Mouse (Mus musculus) ES-Bruce4 (cell line): ENCODE results near the gene Hesx1. TPM values are rescaled to one million over a fixed set of nuclear protein-coding genes. Genes with fewer than 3 reads are reported as not detected.
A peak's percentile ranks its signal among the peaks of the same experiment; 100 is the strongest.

ENCODE experiments used
- H3K27ac ChIP-seq: 2 replicates; pipeline ENCODE4 v1.5.1; 2012; ENCODE audit warnings: low read length, inconsistent platforms; ENCODE audit not compliant: insufficient read depth
- H3K27me3 ChIP-seq: 2 replicates; pipeline ENCODE4 v1.6.1; 2012; ENCODE audit warnings: mild to moderate bottlenecking, low read length, inconsistent platforms; ENCODE audit not compliant: control insufficient read depth, poor library complexity, insufficient read depth, severe bottlenecking
- H3K36me3 ChIP-seq: 2 replicates; pipeline ENCODE4 v1.6.1; 2012; ENCODE audit warnings: inconsistent platforms, mild to moderate bottlenecking, low read length, moderate library complexity; ENCODE audit not compliant: control insufficient read depth, poor library complexity, insufficient read depth, severe bottlenecking
- H3K4me1 ChIP-seq: one replicate; pipeline ENCODE4 v1.8.1; 2011; ENCODE audit warnings: low read length; ENCODE audit not compliant: control insufficient read depth, insufficient read depth
- H3K4me3 ChIP-seq: 2 replicates; pipeline ENCODE4 v1.5.1; 2011; ENCODE audit warnings: low read depth, mild to moderate bottlenecking, low read length
- H3K9ac ChIP-seq: 2 replicates; pipeline ENCODE4 v1.6.1; 2012; ENCODE audit warnings: low read depth, mild to moderate bottlenecking, inconsistent platforms; ENCODE audit not compliant: poor library complexity, severe bottlenecking
- H3K9me3 ChIP-seq: replicated peaks from 2 replicates; pipeline ENCODE4 v1.6.1; 2012; ENCODE audit warnings: mild to moderate bottlenecking, low read length, inconsistent platforms; ENCODE audit not compliant: control insufficient read depth, poor library complexity, insufficient read depth, severe bottlenecking
- CTCF ChIP-seq: IDR thresholded peaks from one replicate; pipeline ENCODE4 v1.8.1; 2011; ENCODE audit warnings: low read depth, low read length
- EP300 ChIP-seq: IDR thresholded peaks from 2 replicates; pipeline ENCODE4 v1.6.1; 2011; ENCODE audit warnings: low read depth, low read length; ENCODE audit not compliant: insufficient read depth
- POLR2A ChIP-seq: IDR thresholded peaks from one replicate; pipeline ENCODE4 v1.8.1; 2011; ENCODE audit warnings: low read length; ENCODE audit not compliant: insufficient read depth
- polyA plus RNA-seq: library from polyadenylated mRNA; stranded (reverse); fragments of >200 nt; gene quantifications from 2 replicates; pipeline ENCODE4 v1.2.4, GENCODE M21; 2011; ENCODE audit warnings: low read depth; ENCODE audit not compliant: missing spikeins, insufficient read depth, insufficient read length

Gene Hesx1
- polyA plus RNA-seq, 1 experiment, result 3.7 TPM

GRCm38 (mm10) chr14:26996257-26996656, 2.0 kb downstream of the Hesx1 start:
- H3K27me3 ChIP-seq, result no peaks in the 10 kb centered on the region
- no peak overlapping the region for H3K4me3 ChIP-seq
- TF ChIP-seq CTCF (no peak), POLR2A (no peak), EP300 (no peak)

GRCm38 (mm10) chr14:27000386-27000785, 6.2 kb downstream of the Hesx1 start:
- no peak overlapping the region for H3K27ac ChIP-seq
- no peak overlapping the region for H3K9ac ChIP-seq
- peaks cover 1% of the 10 kb centered on the region for H3K4me1 ChIP-seq
- no peaks in the 10 kb centered on the region for H3K27me3 ChIP-seq
- TF ChIP-seq EP300, result peak; percentile 89
- TF ChIP-seq CTCF, result no peak
- TF ChIP-seq POLR2A, result no peak
- no peaks in the 10 kb centered on the region for H3K36me3 ChIP-seq
- H3K4me3 ChIP-seq, result peak overlapping the region; percentile 21; the same call in 1 of the 2 replicates
- no peaks in the 10 kb centered on the region for H3K9me3 ChIP-seq

More at GRCm38 (mm10) chr14:26996257-26996656, 2.0 kb downstream of the Hesx1 start:
- Histone ChIP-seq H3K27ac (no peak overlapping the region), H3K9ac (no peak overlapping the region), H3K9me3 (no peaks in the 10 kb centered on the region), H3K4me1 (peaks cover 1% of the 10 kb centered on the region), H3K36me3 (no peaks in the 10 kb centered on the region)

GRCm38 (mm10) chr14:27004906-27005305, 10.7 kb downstream of the Hesx1 start:
- H3K9me3 ChIP-seq, result no peaks in the 10 kb centered on the region
- H3K36me3 ChIP-seq, result no peaks in the 10 kb centered on the region
- H3K27ac ChIP-seq, result no peak overlapping the region
- no peak overlapping the region for H3K9ac ChIP-seq
- no peaks in the 10 kb centered on the region for H3K27me3 ChIP-seq
- no peak overlapping the region for H3K4me3 ChIP-seq
- TF ChIP-seq POLR2A, result no peak
- no peak for TF ChIP-seq EP300
- TF ChIP-seq CTCF, result no peak
- peaks cover 3% of the 10 kb centered on the region for H3K4me1 ChIP-seq

- TF ChIP-seq POLR2A, result no peak
- Histone ChIP-seq H3K9ac (no peak overlapping the region), H3K27me3 (no peaks in the 10 kb centered on the region), H3K9me3 (no peaks in the 10 kb centered on the region), H3K4me3 (no peak overlapping the region), H3K27ac (no peak overlapping the region), H3K4me1 (peaks cover 3% of the 10 kb centered on the region), H3K36me3 (no peaks in the 10 kb centered on the region)
These were observed 11.7 kb downstream of the Hesx1 start for GRCm38 (mm10) chr14:27005937-27006336.

- Histone ChIP-seq H3K4me3 (no peak overlapping the region), H3K4me1 (no peaks in the 10 kb centered on the region), H3K27ac (no peak overlapping the region), H3K27me3 (no peaks in the 10 kb centered on the region), H3K9me3 (no peaks in the 10 kb centered on the region), H3K9ac (no peak overlapping the region), H3K36me3 (no peaks in the 10 kb centered on the region)
- TF ChIP-seq EP300 (no peak), POLR2A (no peak), CTCF (no peak)
These were observed 17.3 kb downstream of the Hesx1 start for GRCm38 (mm10) chr14:27011561-27011960.

GRCm38 (mm10) chr14:27013658-27014057, 19.4 kb downstream of the Hesx1 start:
- Histone ChIP-seq H3K36me3 (no peaks in the 10 kb centered on the region), H3K9me3 (no peaks in the 10 kb centered on the region), H3K9ac (no peak overlapping the region), H3K4me1 (no peaks in the 10 kb centered on the region), H3K27ac (no peak overlapping the region), H3K4me3 (no peak overlapping the region), H3K27me3 (no peaks in the 10 kb centered on the region)
- TF ChIP-seq EP300, result no peak
- no peak for TF ChIP-seq CTCF
- no peak for TF ChIP-seq POLR2A
